ENCODE assay signal across 14 mouse cellular contexts in genomic region chr14:77004740-77005139, GRCm38 (mm10). TPM values are rescaled to one million over a fixed set of nuclear protein-coding genes. Genes with fewer than 3 reads are reported as not detected.
DNase-seq lines count a peak whose midpoint lies in the region; ATAC-seq and TF ChIP-seq lines count a peak whose summit lies in the region.
"Had no signal": no experiment of that assay in that cellular context is flagged by ENCODE, and none has a peak within 500 bp of the region (broad histone marks: within the 10 kb centered on the region; RNA-seq: fewer than 3 reads in every experiment).

No protein-coding gene starts in this region.

- no peak overlapping the region for H3K4me2 ChIP-seq in embryonic facial prominence, embryonic 13.5 days
- no peak overlapping the region for H3K4me2 ChIP-seq in lung, embryonic 16.5 days (ENCODE audit: low read depth, low read length)
- no peak overlapping the region for H3K4me2 ChIP-seq in intestine, postnatal 0 days (replicated peaks; ENCODE audit: low read depth)
- H3K4me2 ChIP-seq in stomach, embryonic 15.5 days: no peak overlapping the region
- H3K4me2 ChIP-seq: liver, embryonic 13.5 days; midbrain, embryonic 12.5 days had no signal

- no peaks in the 10 kb centered on the region for H3K27me3 ChIP-seq in embryonic facial prominence, embryonic 13.5 days
- no peaks in the 10 kb centered on the region for H3K27me3 ChIP-seq in embryonic facial prominence, embryonic 10.5 days (replicated peaks; ENCODE audit: low read depth, poor library complexity, severe bottlenecking)
- no peaks in the 10 kb centered on the region for H3K27me3 ChIP-seq in lung, embryonic 16.5 days (ENCODE audit: control insufficient read depth, insufficient read depth, low read depth, low read length)
- H3K27me3 ChIP-seq in intestine, postnatal 0 days (replicated peaks; ENCODE audit: control insufficient read depth, insufficient read depth, low read length): no peaks in the 10 kb centered on the region
- no peaks in the 10 kb centered on the region for H3K27me3 ChIP-seq in stomach, embryonic 15.5 days (replicated peaks)
- H3K27me3 ChIP-seq: liver, embryonic 13.5 days; midbrain, embryonic 12.5 days had no signal

- intact Hi-C loops in heart, postnatal 36 days (cut with DNase I): loop anchor here (5.0 kb wide), 3 partner anchors 52 to 272 kb away; no protein-coding TSS in a partner anchor
- intact Hi-C loops in gastrocnemius, postnatal 36 days (cut with DNase I): loop anchor here (5.0 kb wide), 1 partner anchor 122 kb away; no protein-coding TSS in a partner anchor

- no peak for DNase-seq in embryonic facial prominence, embryonic 10.5 days (ENCODE audit: low spot score)
- no peak for DNase-seq in lung, adult 2 months
- no peak for DNase-seq in heart, postnatal 36 days
- DNase-seq in gastrocnemius, postnatal 36 days: no peak
- DNase-seq: adrenal gland, postnatal 14 days; cerebellum, adult 11 months; gastrocnemius, postnatal 25 days; liver, embryonic 13.5 days had no signal

- H3K4me1 ChIP-seq in embryonic facial prominence, embryonic 13.5 days: peaks cover 17% of the 10 kb centered on the region
- H3K4me1 ChIP-seq in embryonic facial prominence, embryonic 10.5 days: peaks cover 16% of the 10 kb centered on the region
- H3K4me1 ChIP-seq in lung, embryonic 16.5 days (replicated peaks; ENCODE audit: control insufficient read depth, insufficient read depth, low read length): peaks cover 5% of the 10 kb centered on the region; the same call in 1 of the 2 replicates
- H3K4me1 ChIP-seq in lung, adult 2 months (ENCODE audit: control insufficient read depth, insufficient read depth, low read length): no peaks in the 10 kb centered on the region
- H3K4me1 ChIP-seq in intestine, postnatal 0 days (replicated peaks; ENCODE audit: control insufficient read depth, insufficient read depth, low read length): no peaks in the 10 kb centered on the region
- 0 out of 2 replicates have a peak, but pooled peaks cover 2% of the 10 kb centered on the region for H3K4me1 ChIP-seq in stomach, embryonic 15.5 days
- H3K4me1 ChIP-seq: liver, embryonic 13.5 days; midbrain, embryonic 12.5 days had no signal

- no peaks in the 10 kb centered on the region for H3K9me3 ChIP-seq in embryonic facial prominence, embryonic 13.5 days
- no peaks in the 10 kb centered on the region for H3K9me3 ChIP-seq in embryonic facial prominence, embryonic 10.5 days
- no peaks in the 10 kb centered on the region for H3K9me3 ChIP-seq in lung, embryonic 16.5 days (ENCODE audit: control insufficient read depth, low read length)
- H3K9me3 ChIP-seq in intestine, postnatal 0 days (ENCODE audit: control insufficient read depth): no peaks in the 10 kb centered on the region
- no peaks in the 10 kb centered on the region for H3K9me3 ChIP-seq in stomach, embryonic 15.5 days
- H3K9me3 ChIP-seq: liver, embryonic 13.5 days; midbrain, embryonic 12.5 days had no signal

- TF ChIP-seq CTCF in lung, adult 2 months (IDR thresholded peaks at IDR 0.05; ENCODE audit: insufficient read depth, low read length): no peak
- TF ChIP-seq CTCF in intestine, postnatal 0 days (IDR thresholded peaks at IDR 0.05; ENCODE audit: low read depth): no peak

- H3K27ac ChIP-seq in embryonic facial prominence, embryonic 13.5 days: peak overlapping the region; percentile 33; the same call in 1 of the 2 replicates
- H3K27ac ChIP-seq in embryonic facial prominence, embryonic 10.5 days (replicated peaks): no peak overlapping the region
- H3K27ac ChIP-seq in lung, embryonic 16.5 days (ENCODE audit: low read length): no peak overlapping the region
- no peak overlapping the region for H3K27ac ChIP-seq in intestine, postnatal 0 days (ENCODE audit: low read depth, low read length)
- peak overlapping the region; percentile 51; the same call in 1 of the 2 replicates for H3K27ac ChIP-seq in stomach, embryonic 15.5 days
- H3K27ac ChIP-seq: liver, embryonic 13.5 days; midbrain, embryonic 12.5 days had no signal

- H3K9ac ChIP-seq in embryonic facial prominence, embryonic 13.5 days: peak overlapping the region; percentile 2; the same call in 1 of the 2 replicates
- no peak overlapping the region for H3K9ac ChIP-seq in lung, embryonic 16.5 days (ENCODE audit: low read length)
- H3K9ac ChIP-seq in intestine, postnatal 0 days (ENCODE audit: low read depth, low read length): no peak overlapping the region
- H3K9ac ChIP-seq in stomach, embryonic 15.5 days: no peak overlapping the region
- H3K9ac ChIP-seq: liver, embryonic 13.5 days; midbrain, embryonic 12.5 days had no signal

- no peak overlapping the region for H3K4me3 ChIP-seq in embryonic facial prominence, embryonic 13.5 days
- H3K4me3 ChIP-seq in embryonic facial prominence, embryonic 10.5 days: no peak overlapping the region
- no peak overlapping the region for H3K4me3 ChIP-seq in lung, embryonic 16.5 days (ENCODE audit: low read length)
- no peak overlapping the region for H3K4me3 ChIP-seq in lung, adult 2 months (replicated peaks; ENCODE audit: extremely low read depth, low read depth, low read length)
- H3K4me3 ChIP-seq in intestine, postnatal 0 days (ENCODE audit: low read depth, low read length): no peak overlapping the region
- no peak overlapping the region for H3K4me3 ChIP-seq in stomach, embryonic 15.5 days (replicated peaks)
- H3K4me3 ChIP-seq: liver, embryonic 13.5 days; midbrain, embryonic 12.5 days had no signal

- WGBS in embryonic facial prominence, embryonic 13.5 days: 55% methylated on average over 8 of the region's 8 CpGs
- 60% methylated on average over 8 of the region's 8 CpGs for WGBS in embryonic facial prominence, embryonic 10.5 days
- 29% methylated on average over 8 of the region's 8 CpGs for WGBS in lung, embryonic 16.5 days
- 47% methylated on average over 8 of the region's 8 CpGs for WGBS in lung, adult 2 months
- 42% methylated on average over 8 of the region's 8 CpGs for WGBS in intestine, postnatal 0 days
- 44% methylated on average over 8 of the region's 8 CpGs for WGBS in stomach, embryonic 15.5 days

- H3K36me3 ChIP-seq in embryonic facial prominence, embryonic 13.5 days: no peaks in the 10 kb centered on the region
- no peaks in the 10 kb centered on the region for H3K36me3 ChIP-seq in embryonic facial prominence, embryonic 10.5 days (replicated peaks)
- no peaks in the 10 kb centered on the region for H3K36me3 ChIP-seq in lung, embryonic 16.5 days (ENCODE audit: control insufficient read depth, insufficient read depth, low read length)
- H3K36me3 ChIP-seq in intestine, postnatal 0 days (ENCODE audit: control insufficient read depth, insufficient read depth): no peaks in the 10 kb centered on the region
- no peaks in the 10 kb centered on the region for H3K36me3 ChIP-seq in stomach, embryonic 15.5 days
- H3K36me3 ChIP-seq: liver, embryonic 13.5 days; midbrain, embryonic 12.5 days had no signal

- no peak for ATAC-seq in embryonic facial prominence, embryonic 13.5 days (ENCODE audit: insufficient number of reproducible peaks, insufficient read depth, low FRiP score, low TSS enrichment, low read depth)
- peak; percentile 62; the same call in 1 of the 2 replicates for ATAC-seq in lung, embryonic 16.5 days (ENCODE audit: low read depth)
- ATAC-seq in intestine, postnatal 0 days: peak; percentile 25; the same call in 1 of the 2 replicates
- peak; percentile 39; the same call in 1 of the 2 replicates for ATAC-seq in stomach, embryonic 15.5 days (ENCODE audit: insufficient read depth, low FRiP score, low read depth)
- ATAC-seq: forebrain, embryonic 14.5 days had no signal

- no peak for TF ChIP-seq POLR2A in lung, adult 2 months (IDR thresholded peaks at IDR 0.05; ENCODE audit: borderline replicate concordance, extremely low read depth, low read depth, low read length)

RNA-seq across cellular contexts. Expression of gene Ccdc122, which starts 31.8 kb away (rescaled TPM):
- 2.5 and 3.5 TPM in 2 replicates for polyA plus RNA-seq in embryonic facial prominence, embryonic 13.5 days (2015; fragmentation: Nextera tagmentation; extraction: Ambion mirVana)
- 1.4 and 1.8 TPM in 2 replicates for polyA plus RNA-seq in embryonic facial prominence, embryonic 10.5 days (2016; fragmentation: Nextera tagmentation; extraction: Ambion mirVana)
- 4.2 and 5.9 TPM in 2 replicates for polyA plus RNA-seq in lung, embryonic 16.5 days (2015; fragmentation: Nextera tagmentation; extraction: Ambion mirVana)
- 1.0 and 1.1 TPM in 2 replicates for polyA plus RNA-seq in lung, adult 2 months (2012; rRNA removed)
- polyA plus RNA-seq in intestine, postnatal 0 days (2015; fragmentation: Nextera tagmentation; extraction: Ambion mirVana): 15.0 and 16.5 TPM in 2 replicates
- polyA plus RNA-seq in stomach, embryonic 15.5 days (2015; fragmentation: Nextera tagmentation; extraction: Ambion mirVana): 3.1 and 3.7 TPM in 2 replicates
- total RNA-seq in heart, postnatal 36 days (2021): under 1 TPM; 0.49 to 0.83 TPM
- total RNA-seq in gastrocnemius, postnatal 36 days (2021): 1 to 10 TPM in 1 of 2 experiments, under 1 TPM in 1; 0.67 to 1.4 TPM

RNA-seq across cellular contexts. Expression of gene Lacc1, which starts 32.0 kb away (rescaled TPM):
- 10.0 and 10.1 TPM in 2 replicates for polyA plus RNA-seq in embryonic facial prominence, embryonic 13.5 days (2015; fragmentation: Nextera tagmentation; extraction: Ambion mirVana)
- polyA plus RNA-seq in embryonic facial prominence, embryonic 10.5 days (2016; fragmentation: Nextera tagmentation; extraction: Ambion mirVana): 4.8 and 5.4 TPM in 2 replicates
- 13.5 and 13.9 TPM in 2 replicates for polyA plus RNA-seq in lung, embryonic 16.5 days (2015; fragmentation: Nextera tagmentation; extraction: Ambion mirVana)
- polyA plus RNA-seq in lung, adult 2 months (2012; rRNA removed): 3.5 and 5.6 TPM in 2 replicates
- polyA plus RNA-seq in intestine, postnatal 0 days (2015; fragmentation: Nextera tagmentation; extraction: Ambion mirVana): 8.1 and 10.3 TPM in 2 replicates
- polyA plus RNA-seq in stomach, embryonic 15.5 days (2015; fragmentation: Nextera tagmentation; extraction: Ambion mirVana): 8.5 and 9.0 TPM in 2 replicates
- total RNA-seq in heart, postnatal 36 days (2021): 1 to 10 TPM; 2.6 to 3.5 TPM
- under 1 TPM; 0.57 to 0.69 TPM for total RNA-seq in gastrocnemius, postnatal 36 days (2021)

Comparison
In these comparisons a context has a peak if more than half of its experiments do, and no peak if none do; other contexts are left out.
1. H3K27ac ChIP-seq: peak in embryonic facial prominence, embryonic 13.5 days (single experiment) and stomach, embryonic 15.5 days (single experiment); none in embryonic facial prominence, embryonic 10.5 days (single experiment), lung, embryonic 16.5 days (single experiment) and intestine, postnatal 0 days (single experiment).